21 mouse cellular contexts compared by ENCODE assay signal in the genomic region with DNA sequence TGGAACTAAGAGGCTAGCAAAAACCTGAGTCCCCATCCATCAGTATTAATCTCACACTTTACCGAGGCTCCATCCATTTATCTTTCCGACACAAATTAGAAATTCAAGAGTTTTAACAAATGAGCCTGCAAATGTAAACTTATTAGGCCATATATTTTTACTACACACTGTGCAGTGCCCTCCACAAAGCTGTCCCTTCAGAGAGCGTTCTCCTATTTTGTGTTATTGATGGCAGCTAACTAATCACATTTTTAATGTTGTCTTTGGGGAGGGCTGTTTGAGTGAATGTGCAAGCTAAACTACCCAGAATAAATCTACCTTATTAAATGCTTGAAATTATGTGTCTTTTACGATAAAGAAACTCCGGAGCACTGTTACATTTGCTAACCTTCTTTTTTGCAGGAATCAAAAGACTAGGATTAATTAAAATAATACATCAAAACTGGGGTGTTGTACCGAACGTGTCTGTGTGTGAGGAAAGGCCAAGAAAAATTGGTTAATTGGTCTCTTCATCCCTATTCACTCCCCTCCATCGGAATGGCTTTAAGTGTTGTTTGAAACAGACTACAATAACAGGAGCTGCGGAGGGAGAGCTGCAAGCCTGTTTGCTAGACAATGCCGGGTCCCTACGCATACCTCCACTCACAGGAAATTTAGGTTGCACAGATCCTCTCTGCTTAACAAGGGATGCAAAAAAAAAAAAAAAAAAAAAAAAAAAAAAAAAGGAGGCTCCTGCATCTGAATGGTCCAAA.
A peak's percentile ranks its signal among the peaks of the same experiment; 100 is the strongest.
DNase-seq lines count a peak whose midpoint lies in the region; ATAC-seq and TF ChIP-seq lines count a peak whose summit lies in the region.
"Had no signal": no experiment of that assay in that cellular context is flagged by ENCODE, and none has a peak within 500 bp of the region (broad histone marks: within the 10 kb centered on the region; RNA-seq: fewer than 3 reads in every experiment).

No protein-coding gene starts in this region.

- no peaks in the 10 kb centered on the region for H3K4me1 ChIP-seq in hindbrain, embryonic 14.5 days (replicated peaks; ENCODE audit: control insufficient read depth, insufficient read depth, low read length)
- H3K4me1 ChIP-seq in hindbrain, embryonic 11.5 days (replicated peaks; ENCODE audit: control insufficient read depth, insufficient read depth, low read length): no peaks in the 10 kb centered on the region
- H3K4me1 ChIP-seq in limb, embryonic 12.5 days (replicated peaks): 0 out of 2 replicates have a peak, but pooled peaks cover 7% of the 10 kb centered on the region
- H3K4me1 ChIP-seq in limb, embryonic 10.5 days: peaks cover 22% of the 10 kb centered on the region
- H3K4me1 ChIP-seq in neural tube, embryonic 15.5 days: peaks cover 4% of the 10 kb centered on the region
- H3K4me1 ChIP-seq: embryonic facial prominence, embryonic 12.5 days; heart, embryonic 10.5 days had no signal

- H3K36me3 ChIP-seq in hindbrain, embryonic 14.5 days (replicated peaks; ENCODE audit: control insufficient read depth, insufficient read depth): no peaks in the 10 kb centered on the region
- no peaks in the 10 kb centered on the region for H3K36me3 ChIP-seq in hindbrain, embryonic 11.5 days (ENCODE audit: control insufficient read depth, insufficient read depth, low read length)
- no peaks in the 10 kb centered on the region for H3K36me3 ChIP-seq in limb, embryonic 12.5 days
- no peaks in the 10 kb centered on the region for H3K36me3 ChIP-seq in limb, embryonic 10.5 days
- no peaks in the 10 kb centered on the region for H3K36me3 ChIP-seq in neural tube, embryonic 15.5 days
- H3K36me3 ChIP-seq: embryonic facial prominence, embryonic 12.5 days; G1E; heart, embryonic 10.5 days had no signal

- ATAC-seq in hindbrain, embryonic 14.5 days (ENCODE audit: low FRiP score): peak; percentile 34; the same call in 1 of the 2 replicates
- no peak for ATAC-seq in hindbrain, embryonic 11.5 days (ENCODE audit: low FRiP score)
- no peak for ATAC-seq in limb, embryonic 12.5 days (ENCODE audit: insufficient number of reproducible peaks, insufficient read depth, low FRiP score, low TSS enrichment, low read depth)
- peak; percentile 74 for ATAC-seq in neural tube, embryonic 15.5 days (ENCODE audit: low FRiP score)
- no peak for ATAC-seq in erythroblast, adult 5-6 weeks (replicated peaks; ENCODE audit: low FRiP score, poor library complexity, severe bottlenecking)
- ATAC-seq: forebrain, embryonic 16.5 days; inflammation-experienced regulatory T-cells, adult 6 months had no signal

- TF ChIP-seq CTCF in brain, embryonic 14.5 days (IDR thresholded peaks at IDR 0.05; ENCODE audit: borderline replicate concordance, extremely low read depth, insufficient read depth, insufficient read length): no peak

- intact Hi-C loops in left cerebral cortex, postnatal 4 days (cut with DNase I): no loop called here

- no peaks in the 10 kb centered on the region for H3K27me3 ChIP-seq in hindbrain, embryonic 14.5 days (ENCODE audit: control insufficient read depth, insufficient read depth, low read length)
- H3K27me3 ChIP-seq in hindbrain, embryonic 11.5 days (ENCODE audit: control insufficient read depth, insufficient read depth, low read length): no peaks in the 10 kb centered on the region
- H3K27me3 ChIP-seq in limb, embryonic 12.5 days: no peaks in the 10 kb centered on the region
- H3K27me3 ChIP-seq in limb, embryonic 10.5 days (ENCODE audit: low read depth, poor library complexity, severe bottlenecking): no peaks in the 10 kb centered on the region
- no peaks in the 10 kb centered on the region for H3K27me3 ChIP-seq in neural tube, embryonic 15.5 days (replicated peaks)
- H3K27me3 ChIP-seq: embryonic facial prominence, embryonic 12.5 days had no signal

- no peak overlapping the region for H3K4me2 ChIP-seq in hindbrain, embryonic 14.5 days (replicated peaks)
- no peak overlapping the region for H3K4me2 ChIP-seq in hindbrain, embryonic 11.5 days (replicated peaks; ENCODE audit: low read depth, low read length)
- H3K4me2 ChIP-seq in limb, embryonic 12.5 days: 0 out of 2 replicates have a peak overlapping the region, but pooled peaks have one; percentile 4
- peak overlapping the region; percentile 11; the same call in 1 of the 2 replicates for H3K4me2 ChIP-seq in neural tube, embryonic 15.5 days
- H3K4me2 ChIP-seq: embryonic facial prominence, embryonic 12.5 days had no signal

- WGBS in hindbrain, embryonic 14.5 days: 62% methylated on average over 11 of the region's 11 CpGs
- 80% methylated on average over 11 of the region's 11 CpGs for WGBS in hindbrain, embryonic 11.5 days
- WGBS in limb, embryonic 12.5 days: 26% methylated on average over 11 of the region's 11 CpGs
- WGBS in limb, embryonic 10.5 days: 45% methylated on average over 11 of the region's 11 CpGs
- WGBS in neural tube, embryonic 15.5 days: 20% methylated on average over 11 of the region's 11 CpGs

- H3K9ac ChIP-seq in hindbrain, embryonic 14.5 days: no peak overlapping the region
- no peak overlapping the region for H3K9ac ChIP-seq in hindbrain, embryonic 11.5 days (ENCODE audit: low read depth, low read length)
- H3K9ac ChIP-seq in limb, embryonic 12.5 days (replicated peaks): no peak overlapping the region
- H3K9ac ChIP-seq in neural tube, embryonic 15.5 days (replicated peaks): no peak overlapping the region
- H3K9ac ChIP-seq: embryonic facial prominence, embryonic 12.5 days had no signal

- H3K9me3 ChIP-seq in hindbrain, embryonic 14.5 days (ENCODE audit: control insufficient read depth, low read length): no peaks in the 10 kb centered on the region
- no peaks in the 10 kb centered on the region for H3K9me3 ChIP-seq in hindbrain, embryonic 11.5 days (ENCODE audit: control insufficient read depth, low read length)
- H3K9me3 ChIP-seq in limb, embryonic 12.5 days: no peaks in the 10 kb centered on the region
- H3K9me3 ChIP-seq in limb, embryonic 10.5 days (replicated peaks): no peaks in the 10 kb centered on the region
- H3K9me3 ChIP-seq in neural tube, embryonic 15.5 days (replicated peaks): no peaks in the 10 kb centered on the region
- H3K9me3 ChIP-seq: embryonic facial prominence, embryonic 12.5 days; G1E; heart, embryonic 10.5 days had no signal

- H3K27ac ChIP-seq in hindbrain, embryonic 14.5 days: no peak overlapping the region
- no peak overlapping the region for H3K27ac ChIP-seq in hindbrain, embryonic 11.5 days (ENCODE audit: low read depth, low read length)
- no peak overlapping the region for H3K27ac ChIP-seq in limb, embryonic 12.5 days
- no peak overlapping the region for H3K27ac ChIP-seq in limb, embryonic 10.5 days
- no peak overlapping the region for H3K27ac ChIP-seq in neural tube, embryonic 15.5 days (replicated peaks)
- H3K27ac ChIP-seq: embryonic facial prominence, embryonic 12.5 days; heart, embryonic 10.5 days had no signal

- DNase-seq in hindbrain, embryonic 14.5 days (ENCODE audit: low spot score): no peak
- no peak for DNase-seq in hindbrain, embryonic 11.5 days (ENCODE audit: low spot score)
- DNase-seq in limb, embryonic 10.5 days (ENCODE audit: low spot score): no peak
- DNase-seq in brain, embryonic 14.5 days (ENCODE audit: low read depth): peak; percentile 35
- DNase-seq in left cerebral cortex, postnatal 4 days: no peak
- DNase-seq: adrenal gland, postnatal 10 days; cerebellum, adult 11-12 months; cerebellum, adult 9-10 months; cerebellum, postnatal 25 days; gastrocnemius, postnatal 10 days; heart, adult 18-20 months; heart, postnatal 10 days; heart, postnatal 4 days had no signal

- no peak for TF ChIP-seq POLR2A in brain, embryonic 14.5 days (IDR thresholded peaks at IDR 0.05; ENCODE audit: borderline replicate concordance, extremely low read depth, insufficient read depth, insufficient read length, poor library complexity, severe bottlenecking)

- H3K4me3 ChIP-seq in hindbrain, embryonic 14.5 days (replicated peaks; ENCODE audit: low read length): no peak overlapping the region
- H3K4me3 ChIP-seq in hindbrain, embryonic 11.5 days (ENCODE audit: low read depth, low read length): no peak overlapping the region
- H3K4me3 ChIP-seq in limb, embryonic 12.5 days (replicated peaks): no peak overlapping the region
- no peak overlapping the region for H3K4me3 ChIP-seq in limb, embryonic 10.5 days
- no peak overlapping the region for H3K4me3 ChIP-seq in neural tube, embryonic 15.5 days (replicated peaks)
- H3K4me3 ChIP-seq: embryonic facial prominence, embryonic 12.5 days; heart, embryonic 10.5 days had no signal

Comparison
In these comparisons a context has a peak if more than half of its experiments do, and no peak if none do; other contexts are left out.
1. ATAC-seq: peak in hindbrain, embryonic 14.5 days (single experiment) and neural tube, embryonic 15.5 days (single experiment); none in hindbrain, embryonic 11.5 days (single experiment), limb, embryonic 12.5 days (single experiment) and erythroblast, adult 5-6 weeks (single experiment).
2. H3K4me2 ChIP-seq: peak in limb, embryonic 12.5 days (single experiment) and neural tube, embryonic 15.5 days (single experiment); none in hindbrain, embryonic 14.5 days (single experiment) and hindbrain, embryonic 11.5 days (single experiment).